Mouse (Mus musculus) kidney, postnatal 0 days (tissue): ENCODE data around the gene Ssh2. TPM values are rescaled to one million over a fixed set of nuclear protein-coding genes. Genes with fewer than 3 reads are reported as not detected.

ENCODE experiments used
- ATAC-seq: fragments of 200-750 bp; cut with Nextera tagmentation; replicated peaks from 2 replicates; pipeline ENCODE4 v1.8.0; 2017; ENCODE audit warnings: low read depth, moderate number of reproducible peaks, moderate TSS enrichment, moderate library complexity; ENCODE audit not compliant: low FRiP score
- DNase-seq: peaks from one replicate; pipeline ENCODE4 v3.0.0-alpha.2; 2016; ENCODE audit warnings: low spot score
- H3K27ac ChIP-seq: fragments of 300-500 bp; sonication (generic); 2 replicates; pipeline ENCODE4 v1.5.1; 2014; ENCODE audit warnings: mild to moderate bottlenecking
- H3K27me3 ChIP-seq: fragments of 300-500 bp; sonication (generic); 2 replicates; pipeline ENCODE4 v1.6.1; 2014; ENCODE audit warnings: low read length, mixed read lengths; ENCODE audit not compliant: insufficient read depth
- H3K36me3 ChIP-seq: fragments of 300-500 bp; sonication (generic); 2 replicates; pipeline ENCODE4 v1.6.1; 2014; ENCODE audit warnings: low read length, mixed read lengths; ENCODE audit not compliant: insufficient read depth
- H3K4me1 ChIP-seq: fragments of 300-500 bp; sonication (generic); replicated peaks from 2 replicates; pipeline ENCODE4 v1.6.1; 2014; ENCODE audit warnings: antibody characterized with exemption, low read length, mixed read lengths; ENCODE audit not compliant: insufficient read depth
- H3K4me2 ChIP-seq: fragments of 300-500 bp; sonication (generic); 2 replicates; pipeline ENCODE4 v1.6.1; 2014; ENCODE audit warnings: mild to moderate bottlenecking, low read length, moderate library complexity, mixed read lengths
- H3K4me3 ChIP-seq: fragments of 300-500 bp; sonication (generic); replicated peaks from 2 replicates; pipeline ENCODE4 v1.5.1; 2014; ENCODE audit warnings: low read depth, low read length
- H3K9ac ChIP-seq: fragments of 300-500 bp; sonication (generic); 2 replicates; pipeline ENCODE4 v1.6.1; 2014; ENCODE audit warnings: low read depth, low read length
- H3K9me3 ChIP-seq: fragments of 300-500 bp; sonication (generic); replicated peaks from 2 replicates; pipeline ENCODE4 v1.6.1; 2016; ENCODE audit warnings: low read length, inconsistent platforms, mixed read lengths
- CTCF ChIP-seq: IDR thresholded peaks from 2 replicates; pipeline ENCODE4 v1.5.1; 2016; ENCODE audit warnings: antibody characterized with exemption, low read depth, mild to moderate bottlenecking, moderate library complexity
- WGBS: fragments of 180-500 bp; shearing (Covaris S2); extraction: QIAGEN DNeasy Blood & Tissue Kit; methylation state at CpG from one replicate; pipeline ENCODE4 v1.1.7; 2014; 5-methylcytosine and 5-hydroxymethylcytosine counted together
- polyA plus RNA-seq: library from polyadenylated mRNA; unstranded; fragments of >200 nt; fragmentation: Nextera tagmentation; extraction: Ambion mirVana; gene quantifications from 2 replicates; pipeline ENCODE4 v1.2.1, GENCODE M21; 2015

The Ssh2 gene
- polyA plus RNA-seq, 1 experiment from 2014 or later, result 3.9 TPM

GRCm38 (mm10) chr11:77497341-77497756, 281.3 kb downstream of the Ssh2 start:
- peak overlapping the region; percentile 19 for H3K4me2 ChIP-seq
- no peak overlapping the region for H3K9ac ChIP-seq
- H3K4me3 ChIP-seq, result no peak overlapping the region
- H3K36me3 ChIP-seq, result peaks cover 22% of the 10 kb centered on the region
- DNase-seq, result peak; percentile 81
- H3K27me3 ChIP-seq, result no peaks in the 10 kb centered on the region
- ATAC-seq, result no peak
- WGBS, result 24% methylated on average over 6 of the region's 6 CpGs
- peaks cover 32% of the 10 kb centered on the region for H3K4me1 ChIP-seq
- peak; percentile 67 for TF ChIP-seq CTCF
- H3K27ac ChIP-seq, result peak overlapping the region; percentile 87
- no peaks in the 10 kb centered on the region for H3K9me3 ChIP-seq

DNA sequence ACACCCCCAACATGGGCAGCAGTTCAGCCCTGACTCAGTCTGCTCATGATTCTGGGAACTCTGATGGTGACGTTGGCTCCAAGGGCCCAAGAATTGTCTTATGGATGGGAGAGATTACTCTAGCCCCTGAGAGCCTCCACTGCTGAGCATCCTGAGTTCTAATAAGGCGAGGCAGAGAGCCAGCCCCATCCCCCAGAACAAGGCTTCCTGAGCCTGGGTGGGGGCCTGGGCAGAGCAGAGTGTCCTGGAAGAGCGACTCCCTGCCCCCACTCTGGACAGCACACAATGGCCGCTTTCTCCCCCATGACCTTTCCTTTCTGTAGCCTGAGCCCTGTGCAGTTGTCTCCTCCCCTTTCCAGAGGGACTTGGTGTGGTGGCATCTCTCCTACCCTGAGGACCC, 281.8 kb downstream of the Ssh2 start:
- Histone ChIP-seq H3K9me3 (no peaks in the 10 kb centered on the region), H3K4me1 (peaks cover 31% of the 10 kb centered on the region), H3K27ac (peak overlapping the region; percentile 87), H3K27me3 (no peaks in the 10 kb centered on the region), H3K9ac (no peak overlapping the region), H3K36me3 (peaks cover 26% of the 10 kb centered on the region), H3K4me3 (no peak overlapping the region), H3K4me2 (no peak overlapping the region)
- WGBS, result 62% methylated on average over 4 of the region's 4 CpGs
- DNase-seq (peak; percentile 47), ATAC-seq (no peak)
- no peak for TF ChIP-seq CTCF

GRCm38 (mm10) chr11:77498261-77499139, 282.4 kb downstream of the Ssh2 start:
- 81% methylated on average over 12 of the region's 12 CpGs for WGBS
- Histone ChIP-seq H3K27me3 (no peaks in the 10 kb centered on the region), H3K27ac (peak overlapping the region; percentile 87), H3K36me3 (peaks cover 33% of the 10 kb centered on the region), H3K9ac (no peak overlapping the region), H3K4me3 (no peak overlapping the region), H3K4me2 (no peak overlapping the region), H3K4me1 (peaks cover 31% of the 10 kb centered on the region), H3K9me3 (no peaks in the 10 kb centered on the region)
- ATAC-seq (no peak), DNase-seq (no peak)
- TF ChIP-seq CTCF, result no peak

GRCm38 (mm10) chr11:77499354-77499753, 283.3 kb downstream of the Ssh2 start:
- no peak overlapping the region for H3K27ac ChIP-seq
- no peak overlapping the region for H3K9ac ChIP-seq
- H3K27me3 ChIP-seq, result no peaks in the 10 kb centered on the region
- no peak for DNase-seq
- H3K4me3 ChIP-seq, result no peak overlapping the region
- peaks cover 41% of the 10 kb centered on the region for H3K36me3 ChIP-seq
- TF ChIP-seq CTCF, result no peak
- no peak overlapping the region for H3K4me2 ChIP-seq
- WGBS, result 93% methylated on average over 7 of the region's 7 CpGs
- ATAC-seq, result no peak
- peaks cover 26% of the 10 kb centered on the region for H3K4me1 ChIP-seq
- H3K9me3 ChIP-seq, result no peaks in the 10 kb centered on the region

DNA sequence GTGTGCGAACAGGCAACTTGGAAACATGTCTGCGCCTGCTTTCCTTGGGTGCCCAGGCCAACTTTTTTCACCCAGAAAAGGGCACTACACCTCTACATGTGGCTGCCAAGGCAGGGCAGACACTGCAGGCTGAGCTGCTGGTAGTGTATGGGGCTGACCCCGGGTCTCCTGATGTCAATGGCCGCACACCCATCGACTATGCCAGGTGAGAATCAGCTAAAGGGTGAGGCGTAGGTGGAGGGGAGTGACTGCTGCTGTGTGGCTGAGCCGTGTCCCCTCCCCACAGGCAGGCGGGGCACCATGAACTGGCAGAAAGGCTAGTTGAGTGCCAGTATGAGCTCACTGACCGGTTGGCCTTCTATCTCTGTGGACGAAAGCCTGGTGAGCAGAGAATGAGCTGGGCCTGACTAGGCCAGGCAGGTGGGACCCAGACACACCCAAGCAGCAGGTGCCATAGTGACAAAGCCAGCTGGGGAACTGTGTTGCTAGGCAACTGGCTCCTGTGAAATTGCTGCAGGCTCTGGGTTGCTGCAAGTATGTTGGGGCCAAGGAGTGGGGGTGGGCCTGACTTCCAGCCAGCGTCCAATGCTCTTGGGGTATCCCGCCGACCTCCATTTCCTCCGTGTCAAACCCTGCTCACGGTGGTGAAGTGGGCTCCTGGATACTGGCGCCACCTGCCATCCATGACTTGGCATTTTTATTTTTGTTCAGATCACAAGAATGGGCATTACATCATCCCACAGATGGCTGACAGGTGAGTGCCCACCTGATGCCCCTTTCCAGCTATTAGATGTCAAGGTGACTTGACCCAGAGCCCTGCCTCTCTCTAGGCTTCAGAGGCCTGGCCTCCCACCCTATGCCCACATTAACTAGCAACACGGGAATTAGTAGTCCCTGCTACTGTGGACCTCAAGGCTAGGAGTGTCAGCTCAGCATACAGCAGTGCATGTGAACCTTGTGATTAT, 284.6 kb downstream of the Ssh2 start:
- Histone ChIP-seq H3K4me1 (peaks cover 15% of the 10 kb centered on the region), H3K27ac (0 out of 2 replicates have a peak overlapping the region, but pooled peaks have one; percentile 13), H3K9me3 (no peaks in the 10 kb centered on the region), H3K4me2 (no peak overlapping the region), H3K4me3 (no peak overlapping the region), H3K9ac (no peak overlapping the region), H3K36me3 (peaks cover 53% of the 10 kb centered on the region), H3K27me3 (no peaks in the 10 kb centered on the region)
- TF ChIP-seq CTCF, result no peak
- DNase-seq (no peak), ATAC-seq (no peak)
- WGBS, result 77% methylated on average over 17 of the region's 17 CpGs

DNA sequence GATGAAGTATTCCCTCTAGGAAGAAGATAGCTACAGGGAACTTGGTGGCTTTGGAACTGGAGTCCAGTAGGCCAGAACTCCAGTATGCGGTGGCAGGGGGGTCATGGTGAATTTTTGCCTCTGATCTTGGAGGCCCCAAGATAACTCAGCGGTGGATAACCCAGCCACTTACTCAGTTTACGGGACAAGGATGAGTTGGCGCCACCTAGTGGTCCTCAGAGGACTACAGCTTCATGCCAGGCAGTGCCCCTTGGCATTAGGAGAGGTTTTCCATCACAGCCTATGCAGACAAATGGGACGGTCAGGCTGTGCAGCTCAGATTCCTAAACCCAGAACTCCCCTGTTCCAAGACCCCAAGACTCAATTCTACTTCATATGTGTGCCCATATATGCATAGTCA, 285.3 kb downstream of the Ssh2 start:
- Histone ChIP-seq H3K4me2 (no peak overlapping the region), H3K9me3 (no peaks in the 10 kb centered on the region), H3K27ac (0 out of 2 replicates have a peak overlapping the region, but pooled peaks have one; percentile 13), H3K4me3 (no peak overlapping the region), H3K4me1 (peaks cover 15% of the 10 kb centered on the region), H3K36me3 (peaks cover 61% of the 10 kb centered on the region), H3K27me3 (no peaks in the 10 kb centered on the region), H3K9ac (no peak overlapping the region)
- TF ChIP-seq CTCF, result peak; percentile 86
- WGBS, result 27% methylated on average over 5 of the region's 5 CpGs
- ATAC-seq, result no peak
- DNase-seq, result peak; percentile 88
